Mouse (Mus musculus) heart, embryonic 11.5 days (tissue): Measurements from ENCODE around the gene Dhx30. TPM values are rescaled to one million over a fixed set of nuclear protein-coding genes. Genes with fewer than 3 reads are reported as not detected.

Source experiments
- ATAC-seq: fragments of 200-750 bp; cut with Nextera tagmentation; replicated peaks from 2 replicates; pipeline ENCODE4 v1.8.0; 2017; ENCODE audit warnings: moderate library complexity; ENCODE audit not compliant: insufficient number of reproducible peaks, low FRiP score, low TSS enrichment
- H3K27ac ChIP-seq: fragments of 300-500 bp; sonication (generic); 2 replicates; pipeline ENCODE4 v1.5.1; 2014; ENCODE audit warnings: mild to moderate bottlenecking, low read depth, low read length
- H3K27me3 ChIP-seq: fragments of 300-500 bp; sonication (generic); 2 replicates; pipeline ENCODE4 v1.6.1; 2014; ENCODE audit warnings: mild to moderate bottlenecking, low read length, mixed read lengths; ENCODE audit not compliant: control insufficient read depth, insufficient read depth
- H3K36me3 ChIP-seq: fragments of 300-500 bp; sonication (generic); 2 replicates; pipeline ENCODE4 v1.6.1; 2014; ENCODE audit warnings: mild to moderate bottlenecking, low read length, moderate library complexity, mixed read lengths; ENCODE audit not compliant: control insufficient read depth, insufficient read depth
- H3K4me1 ChIP-seq: fragments of 300-500 bp; sonication (generic); 2 replicates; pipeline ENCODE4 v1.6.1; 2014; ENCODE audit warnings: low read length; ENCODE audit not compliant: control insufficient read depth, insufficient read depth
- H3K4me2 ChIP-seq: fragments of 300-500 bp; sonication (generic); 2 replicates; pipeline ENCODE4 v1.6.1; 2014; ENCODE audit warnings: mild to moderate bottlenecking, moderate library complexity
- H3K4me3 ChIP-seq: fragments of 300-500 bp; sonication (generic); 2 replicates; pipeline ENCODE4 v1.5.1; 2014; ENCODE audit warnings: low read depth, low read length
- H3K9ac ChIP-seq: fragments of 300-500 bp; sonication (generic); 2 replicates; pipeline ENCODE4 v1.6.1; 2014; ENCODE audit warnings: mild to moderate bottlenecking, low read depth, low read length, moderate library complexity
- H3K9me3 ChIP-seq: fragments of 300-500 bp; sonication (generic); replicated peaks from 2 replicates; pipeline ENCODE4 v1.6.1; 2016; ENCODE audit warnings: low read length; ENCODE audit not compliant: control insufficient read depth
- WGBS: fragments of 180-500 bp; shearing (Covaris S2); extraction: QIAGEN DNeasy Blood & Tissue Kit; methylation state at CpG from one replicate; pipeline ENCODE4 v1.1.7; 2014; ENCODE audit not compliant: insufficient replicate concordance; 5-methylcytosine and 5-hydroxymethylcytosine counted together
- polyA plus RNA-seq: library from polyadenylated mRNA; unstranded; fragments of >200 nt; fragmentation: Nextera tagmentation; extraction: Ambion mirVana; gene quantifications from 2 replicates; pipeline ENCODE4 v1.2.1, GENCODE M21; 2014

Dhx30 gene
- polyA plus RNA-seq, 1 experiment from 2014 or later, result 108 TPM

- no peak overlapping the region for H3K4me3 ChIP-seq
- H3K9me3 ChIP-seq, result no peaks in the 10 kb centered on the region
- H3K27ac ChIP-seq, result no peak overlapping the region
- H3K4me2 ChIP-seq, result no peak overlapping the region
- H3K9ac ChIP-seq, result no peak overlapping the region
- H3K4me1 ChIP-seq, result peaks cover 17% of the 10 kb centered on the region
- no peaks in the 10 kb centered on the region for H3K27me3 ChIP-seq
- no peaks in the 10 kb centered on the region for H3K36me3 ChIP-seq
- ATAC-seq, result no peak
These were observed 66.4 kb downstream of the Dhx30 start for GRCm38 (mm10) chr9:110051184-110051583.

- Histone ChIP-seq H3K4me3 (no peak overlapping the region), H3K4me2 (no peak overlapping the region), H3K9me3 (no peaks in the 10 kb centered on the region), H3K9ac (no peak overlapping the region), H3K4me1 (peaks cover 10% of the 10 kb centered on the region), H3K27ac (no peak overlapping the region), H3K27me3 (no peaks in the 10 kb centered on the region), H3K36me3 (peaks cover 3% of the 10 kb centered on the region; the same call in 1 of the 2 replicates)
- WGBS, result 81% methylated on average over 3 of the region's 3 CpGs
- no peak for ATAC-seq
These were observed 69.8 kb downstream of the Dhx30 start for GRCm38 (mm10) chr9:110047857-110048256.

GRCm38 (mm10) chr9:110047260-110047659 lies 70.4 kb downstream of the Dhx30 start:
- Histone ChIP-seq H3K4me1 (peaks cover 4% of the 10 kb centered on the region; the same call in 1 of the 2 replicates), H3K27ac (no peak overlapping the region)
- ATAC-seq, result no peak

GRCm38 (mm10) chr9:110045763-110046377 lies 71.8 kb downstream of the Dhx30 start:
- Histone ChIP-seq H3K4me3 (no peak overlapping the region), H3K4me1 (no peaks in the 10 kb centered on the region), H3K27me3 (no peaks in the 10 kb centered on the region), H3K9me3 (no peaks in the 10 kb centered on the region), H3K4me2 (no peak overlapping the region), H3K9ac (no peak overlapping the region), H3K27ac (no peak overlapping the region), H3K36me3 (peaks cover 7% of the 10 kb centered on the region)
- no peak for ATAC-seq

More at GRCm38 (mm10) chr9:110047260-110047659, 70.4 kb downstream of the Dhx30 start:
- peaks cover 3% of the 10 kb centered on the region; the same call in 1 of the 2 replicates for H3K36me3 ChIP-seq
- H3K9ac ChIP-seq, result no peak overlapping the region
- H3K4me3 ChIP-seq, result no peak overlapping the region
- H3K27me3 ChIP-seq, result no peaks in the 10 kb centered on the region
- H3K9me3 ChIP-seq, result no peaks in the 10 kb centered on the region
- H3K4me2 ChIP-seq, result no peak overlapping the region

GRCm38 (mm10) chr9:110044373-110044772 lies 73.3 kb downstream of the Dhx30 start:
- Histone ChIP-seq H3K9me3 (no peaks in the 10 kb centered on the region), H3K27ac (no peak overlapping the region), H3K4me2 (no peak overlapping the region), H3K9ac (no peak overlapping the region), H3K4me3 (no peak overlapping the region), H3K36me3 (peaks cover 15% of the 10 kb centered on the region), H3K4me1 (no peaks in the 10 kb centered on the region), H3K27me3 (no peaks in the 10 kb centered on the region)
- 96% methylated on average over 4 of the region's 4 CpGs for WGBS
- ATAC-seq, result no peak

GRCm38 (mm10) chr9:110038485-110038884 lies 79.1 kb downstream of the Dhx30 start:
- Histone ChIP-seq H3K4me2 (no peak overlapping the region), H3K27ac (no peak overlapping the region), H3K4me1 (no peaks in the 10 kb centered on the region), H3K9ac (no peak overlapping the region), H3K36me3 (peaks cover 41% of the 10 kb centered on the region), H3K4me3 (no peak overlapping the region), H3K27me3 (no peaks in the 10 kb centered on the region), H3K9me3 (no peaks in the 10 kb centered on the region)
- 95% methylated on average over 2 of the region's 2 CpGs for WGBS
- ATAC-seq, result no peak

GRCm38 (mm10) chr9:110037895-110038294 lies 79.7 kb downstream of the Dhx30 start:
- H3K9ac ChIP-seq, result no peak overlapping the region
- no peak overlapping the region for H3K4me2 ChIP-seq
- H3K4me1 ChIP-seq, result no peaks in the 10 kb centered on the region
- H3K4me3 ChIP-seq, result no peak overlapping the region
- ATAC-seq, result no peak
- WGBS, result 88% methylated on average over 8 of the region's 8 CpGs
- H3K36me3 ChIP-seq, result peaks cover 40% of the 10 kb centered on the region
- H3K27me3 ChIP-seq, result no peaks in the 10 kb centered on the region
- no peak overlapping the region for H3K27ac ChIP-seq
- no peaks in the 10 kb centered on the region for H3K9me3 ChIP-seq

- no peak overlapping the region for H3K27ac ChIP-seq
- H3K9ac ChIP-seq, result no peak overlapping the region
- no peaks in the 10 kb centered on the region for H3K27me3 ChIP-seq
- H3K36me3 ChIP-seq, result peaks cover 37% of the 10 kb centered on the region
- no peak for ATAC-seq
- H3K4me1 ChIP-seq, result no peaks in the 10 kb centered on the region
- H3K9me3 ChIP-seq, result no peaks in the 10 kb centered on the region
- 74% methylated on average over 4 of the region's 4 CpGs for WGBS
- no peak overlapping the region for H3K4me3 ChIP-seq
- H3K4me2 ChIP-seq, result no peak overlapping the region
These were observed 82.5 kb downstream of the Dhx30 start for GRCm38 (mm10) chr9:110035091-110035490.
